Mouse (Mus musculus) liver, adult 2 months (tissue): ENCODE data around the gene Il15ra. TPM values are rescaled to one million over a fixed set of nuclear protein-coding genes. Genes with fewer than 3 reads are reported as not detected.

ENCODE experiments used
- DNase-seq: peaks from one replicate; pipeline ENCODE4 v3.0.0-alpha.2; 2011; ENCODE audit warnings: low read depth, low spot score; ENCODE audit errors: extremely low read depth
- H3K27ac ChIP-seq: fragments of 200-500 bp; replicated peaks from 2 replicates; pipeline ENCODE4 v1.5.1; 2012; ENCODE audit warnings: low read depth, mild to moderate bottlenecking, control low read depth, inconsistent platforms, low read length; ENCODE audit not compliant: insufficient read depth
- H3K27me3 ChIP-seq: fragments of 200-500 bp; 2 replicates; pipeline ENCODE4 v1.6.1; 2012; ENCODE audit warnings: mild to moderate bottlenecking, moderate library complexity, low read length, inconsistent platforms; ENCODE audit not compliant: control insufficient read depth, insufficient read depth
- H3K36me3 ChIP-seq: fragments of 200-500 bp; 2 replicates; pipeline ENCODE4 v1.6.1; 2012; ENCODE audit warnings: low read length, inconsistent platforms; ENCODE audit not compliant: control insufficient read depth, insufficient read depth
- H3K4me1 ChIP-seq: fragments of 200-500 bp; 2 replicates; pipeline ENCODE4 v1.6.1; 2011; ENCODE audit warnings: low read length; ENCODE audit not compliant: control insufficient read depth, insufficient read depth
- H3K4me3 ChIP-seq: fragments of 200-500 bp; 2 replicates; pipeline ENCODE4 v1.5.1; 2011; ENCODE audit warnings: low read depth, mild to moderate bottlenecking, control low read depth, low read length, moderate library complexity; ENCODE audit not compliant: insufficient read depth
- H3K79me2 ChIP-seq: fragments of 200-500 bp; 2 replicates; pipeline ENCODE4 v1.6.1; 2012; ENCODE audit warnings: inconsistent platforms, mild to moderate bottlenecking, low read length, moderate library complexity; ENCODE audit not compliant: control insufficient read depth, insufficient read depth
- H3K9ac ChIP-seq: fragments of 200-500 bp; 2 replicates; pipeline ENCODE4 v1.6.1; 2012; ENCODE audit warnings: low read depth, mild to moderate bottlenecking, control low read depth, inconsistent platforms, low read length
- CTCF ChIP-seq: fragments of 200-500 bp; IDR thresholded peaks from 2 replicates; pipeline ENCODE4 v1.5.1; 2011; ENCODE audit warnings: low read depth, low read length, control low read depth
- POLR2A ChIP-seq: fragments of 200-500 bp; IDR thresholded peaks from 2 replicates; pipeline ENCODE4 v1.6.1; 2011; ENCODE audit warnings: low read length, control low read depth; ENCODE audit not compliant: insufficient read depth; ENCODE audit errors: extremely low read depth
- WGBS: fragments of 180-500 bp; shearing (Covaris S2); methylation state at CpG from one replicate; pipeline ENCODE4 v1.1.7; 2018; 5-methylcytosine and 5-hydroxymethylcytosine counted together
- polyA plus RNA-seq: library from polyadenylated mRNA; depleted of rRNA; stranded (reverse); fragments of >200 nt; gene quantifications from 2 replicates; pipeline ENCODE4 v1.2.3, GENCODE M21; 2012
- total RNA-seq: library from RNA; depleted of rRNA; stranded (reverse); fragments of >200 nt; gene quantifications from 2 replicates; pipeline ENCODE4 v1.2.3, GENCODE M21; 2014

Gene Il15ra
- total and polyA plus RNA-seq, 2 experiments, result 24.9 to 59.8 TPM

- Histone ChIP-seq H3K4me1 (no peaks in the 10 kb centered on the region), H3K27ac (no peak overlapping the region), H3K27me3 (no peaks in the 10 kb centered on the region), H3K79me2 (no peaks in the 10 kb centered on the region), H3K4me3 (no peak overlapping the region), H3K9ac (no peak overlapping the region), H3K36me3 (no peaks in the 10 kb centered on the region)
- 4% methylated on average over 10 of the region's 10 CpGs for WGBS
- TF ChIP-seq POLR2A, result no peak
- TF ChIP-seq CTCF, result peak; percentile 94
- DNase-seq, result peak; percentile 78
Observed at GRCm38 (mm10) chr2:11663961-11664360, 41.1 kb upstream of the Il15ra start.

GRCm38 (mm10) chr2:11664367-11664766 lies 40.7 kb upstream of the Il15ra start:
- WGBS, result 41% methylated on average over 6 of the region's 6 CpGs
- Histone ChIP-seq H3K4me1 (no peaks in the 10 kb centered on the region), H3K4me3 (no peak overlapping the region), H3K9ac (no peak overlapping the region), H3K79me2 (no peaks in the 10 kb centered on the region), H3K27me3 (no peaks in the 10 kb centered on the region), H3K27ac (no peak overlapping the region), H3K36me3 (no peaks in the 10 kb centered on the region)
- TF ChIP-seq POLR2A, result no peak
- TF ChIP-seq CTCF, result peak; percentile 29; the same call in 1 of the 2 replicates
- DNase-seq, result peak; percentile 30

GRCm38 (mm10) chr2:11664806-11665205 lies 40.3 kb upstream of the Il15ra start:
- DNase-seq, result peak; percentile 48
- TF ChIP-seq POLR2A, result no peak
- TF ChIP-seq CTCF, result no peak
- H3K9ac ChIP-seq, result no peak overlapping the region
- H3K79me2 ChIP-seq, result no peaks in the 10 kb centered on the region
- H3K27ac ChIP-seq, result no peak overlapping the region
- WGBS, result 75% methylated on average over 4 of the region's 4 CpGs
- no peaks in the 10 kb centered on the region for H3K27me3 ChIP-seq
- no peaks in the 10 kb centered on the region for H3K36me3 ChIP-seq
- H3K4me3 ChIP-seq, result no peak overlapping the region
- H3K4me1 ChIP-seq, result no peaks in the 10 kb centered on the region

- no peaks in the 10 kb centered on the region for H3K4me1 ChIP-seq
- no peaks in the 10 kb centered on the region for H3K79me2 ChIP-seq
- H3K9ac ChIP-seq, result no peak overlapping the region
- H3K36me3 ChIP-seq, result no peaks in the 10 kb centered on the region
- H3K27ac ChIP-seq, result no peak overlapping the region
- DNase-seq, result peak; percentile 55
- no peak for TF ChIP-seq CTCF
- TF ChIP-seq POLR2A, result no peak
- 57% methylated on average over 3 of the region's 3 CpGs for WGBS
- H3K4me3 ChIP-seq, result no peak overlapping the region
- H3K27me3 ChIP-seq, result no peaks in the 10 kb centered on the region
Observed at GRCm38 (mm10) chr2:11665326-11665725, 39.8 kb upstream of the Il15ra start.

- no peak for TF ChIP-seq POLR2A
- peak; percentile 45 for TF ChIP-seq CTCF
- Histone ChIP-seq H3K4me1 (no peaks in the 10 kb centered on the region), H3K27me3 (no peaks in the 10 kb centered on the region), H3K79me2 (no peaks in the 10 kb centered on the region), H3K4me3 (no peak overlapping the region), H3K36me3 (no peaks in the 10 kb centered on the region), H3K27ac (no peak overlapping the region), H3K9ac (no peak overlapping the region)
- no peak for DNase-seq
- WGBS, result 30% methylated on average over 3 of the region's 3 CpGs
Observed at GRCm38 (mm10) chr2:11672144-11672543, 32.9 kb upstream of the Il15ra start.

GRCm38 (mm10) chr2:11679626-11680025 lies 25.5 kb upstream of the Il15ra start:
- TF ChIP-seq POLR2A (no peak), CTCF (no peak)
- H3K4me3 ChIP-seq, result no peak overlapping the region
- H3K79me2 ChIP-seq, result no peaks in the 10 kb centered on the region
- H3K4me1 ChIP-seq, result no peaks in the 10 kb centered on the region
- no peak for DNase-seq
- H3K27me3 ChIP-seq, result no peaks in the 10 kb centered on the region
- no peak overlapping the region for H3K9ac ChIP-seq
- no peak overlapping the region for H3K27ac ChIP-seq
- WGBS, result 77% methylated on average over 7 of the region's 7 CpGs
- no peaks in the 10 kb centered on the region for H3K36me3 ChIP-seq
